Mouse (Mus musculus) kidney, postnatal 14 days (tissue): ENCODE data around the gene Ptpn14.

Experiments
- DNase-seq: peaks from one replicate; pipeline ENCODE4 v3.0.0; 2022; ENCODE audit warnings: mixed read lengths

Gene Ptpn14

GRCm38 (mm10) chr1:189913093-189913760 lies 185.2 kb downstream of the Ptpn14 start:
- no peak for DNase-seq

GRCm38 (mm10) chr1:189916422-189917125 lies 188.5 kb downstream of the Ptpn14 start:
- DNase-seq = no peak

GRCm38 (mm10) chr1:189917126-189917500 lies 189.0 kb downstream of the Ptpn14 start:
- DNase-seq = no peak

GRCm38 (mm10) chr1:189919756-189920155 lies 191.7 kb downstream of the Ptpn14 start:
- DNase-seq = no peak

- DNase-seq = peak; percentile 33
Measured at GRCm38 (mm10) chr1:189920701-189921567, 192.9 kb downstream of the Ptpn14 start.

GRCm38 (mm10) chr1:189921568-189921817 lies 193.4 kb downstream of the Ptpn14 start:
- no peak for DNase-seq

- DNase-seq = peak; percentile 88
Measured at GRCm38 (mm10) chr1:189921818-189922592, 193.9 kb downstream of the Ptpn14 start, which contains the start of gene Smyd2. Gene Smyd2, minus strand, starts transcription at chr1:189922363.

GRCm38 (mm10) chr1:189922721-189923120 lies 194.7 kb downstream of the Ptpn14 start:
- DNase-seq = peak; percentile 69

GRCm38 (mm10) chr1:189923157-189923556 lies 195.1 kb downstream of the Ptpn14 start:
- DNase-seq = no peak

- DNase-seq = no peak
Measured at GRCm38 (mm10) chr1:189923871-189924568, 196.0 kb downstream of the Ptpn14 start.

- no peak for DNase-seq
Measured at GRCm38 (mm10) chr1:189926279-189926678, 198.2 kb downstream of the Ptpn14 start.
